15 mouse cellular contexts compared by ENCODE assay signal in the genomic region with DNA sequence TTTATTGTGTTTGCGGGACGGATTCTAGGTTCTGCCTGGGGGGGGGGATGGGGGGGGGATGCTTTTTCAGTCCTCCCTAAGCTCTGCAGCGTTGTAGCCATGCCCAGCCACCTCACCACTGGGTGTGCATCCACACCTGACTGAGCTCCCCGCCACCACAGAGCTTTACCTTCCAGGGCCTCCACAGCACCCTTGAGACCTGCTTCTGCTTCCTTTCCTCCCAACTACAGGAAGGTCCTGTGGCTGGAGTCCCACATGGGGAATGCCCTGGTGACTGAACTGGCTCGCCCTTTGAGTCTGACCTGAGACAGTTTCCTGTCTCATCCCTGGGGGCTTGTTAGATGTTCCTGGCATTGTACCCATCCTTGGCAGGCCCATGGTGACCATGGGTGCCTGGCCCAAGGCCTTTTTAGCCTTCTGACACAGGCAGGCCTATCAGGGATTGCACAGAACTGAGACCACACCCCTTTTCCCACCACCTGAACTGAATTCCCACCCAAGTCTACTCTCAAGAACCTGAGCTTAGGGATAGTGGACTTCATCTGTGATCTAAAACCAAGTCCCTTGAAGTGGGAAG. TPM values are rescaled to one million over a fixed set of nuclear protein-coding genes. Genes with fewer than 3 reads are reported as not detected.
DNase-seq lines count a peak whose midpoint lies in the region; ATAC-seq and TF ChIP-seq lines count a peak whose summit lies in the region.
"Had no signal": no experiment of that assay in that cellular context is flagged by ENCODE, and none has a peak within 500 bp of the region (broad histone marks: within the 10 kb centered on the region; RNA-seq: fewer than 3 reads in every experiment).

No protein-coding gene starts in this region.

- H3K4me2 ChIP-seq in forebrain, embryonic 13.5 days: peak overlapping the region; percentile 10; the same call in 1 of the 2 replicates
- H3K4me2 ChIP-seq in forebrain, postnatal 0 days (ENCODE audit: low read depth): no peak overlapping the region

- H3K27ac ChIP-seq in forebrain, embryonic 13.5 days: no peak overlapping the region
- no peak overlapping the region for H3K27ac ChIP-seq in forebrain, postnatal 0 days (ENCODE audit: low read depth, low read length)
- peak overlapping the region; percentile 96 for H3K27ac ChIP-seq in spleen, adult 2 months (ENCODE audit: insufficient read depth, low read length)
- 0 out of 2 replicates have a peak overlapping the region, but pooled peaks have one; percentile 11 for H3K27ac ChIP-seq in limb, embryonic 10.5 days
- no peak overlapping the region for H3K27ac ChIP-seq in small intestine, adult 2 months (ENCODE audit: insufficient read depth, low read depth, low read length)
- no peak overlapping the region for H3K27ac ChIP-seq in heart, adult 2 months
- H3K27ac ChIP-seq: gastrocnemius, adult 2 months; heart, embryonic 13.5 days; intestine, embryonic 15.5 days; limb, embryonic 13.5 days had no signal

- H3K79me2 ChIP-seq in heart, adult 2 months (replicated peaks; ENCODE audit: control insufficient read depth, insufficient read depth, low read length): no peaks in the 10 kb centered on the region

- no peak for TF ChIP-seq EP300 in heart, adult 2 months (IDR thresholded peaks at IDR 0.05; ENCODE audit: insufficient read depth, low read depth, low read length)

- DNase-seq in forebrain, postnatal 0 days: no peak
- DNase-seq in spleen, adult 2 months (ENCODE audit: low read depth in 1 of 2, low spot score in 2 of 2): peak in 1 of 2 experiments; percentile 63
- DNase-seq in spleen, postnatal 14 days (ENCODE audit: low spot score in 2 of 2): no peak
- DNase-seq in limb, embryonic 10.5 days (ENCODE audit: low spot score): no peak
- no peak for DNase-seq in embryo, embryonic 10.5 days (ENCODE audit: low spot score)
- DNase-seq in heart, adult 2 months: no peak
- DNase-seq: gastrocnemius, adult 2 months; thymus, postnatal 25 days had no signal

- H3K27me3 ChIP-seq in forebrain, embryonic 13.5 days: no peaks in the 10 kb centered on the region
- no peaks in the 10 kb centered on the region for H3K27me3 ChIP-seq in forebrain, postnatal 0 days (ENCODE audit: insufficient read depth, low read length)
- H3K27me3 ChIP-seq in spleen, adult 2 months (ENCODE audit: control insufficient read depth, insufficient read depth, low read length): no peaks in the 10 kb centered on the region
- H3K27me3 ChIP-seq in limb, embryonic 10.5 days (ENCODE audit: low read depth, poor library complexity, severe bottlenecking): no peaks in the 10 kb centered on the region
- no peaks in the 10 kb centered on the region for H3K27me3 ChIP-seq in small intestine, adult 2 months (ENCODE audit: control insufficient read depth, insufficient read depth, low read length)
- H3K27me3 ChIP-seq in heart, adult 2 months (ENCODE audit: control insufficient read depth, insufficient read depth, low read length): no peaks in the 10 kb centered on the region
- H3K27me3 ChIP-seq: heart, embryonic 13.5 days; intestine, embryonic 15.5 days; limb, embryonic 13.5 days had no signal

- TF ChIP-seq POLR2A in spleen, adult 2 months (IDR thresholded peaks at IDR 0.05; ENCODE audit: low read depth, low read length): no peak
- no peak for TF ChIP-seq POLR2A in small intestine, adult 2 months (IDR thresholded peaks at IDR 0.05; ENCODE audit: low read depth, low read length)
- TF ChIP-seq POLR2A in heart, adult 2 months (IDR thresholded peaks at IDR 0.05; ENCODE audit: insufficient read depth, low read depth, low read length): no peak

- ATAC-seq in forebrain, embryonic 13.5 days: no peak
- no peak for ATAC-seq in forebrain, postnatal 0 days
- ATAC-seq: intestine, embryonic 15.5 days had no signal

- intact Hi-C loops in heart, adult 2 months (cut with DNase I): no loop called here

- WGBS in forebrain, embryonic 13.5 days: 87% methylated on average over 5 of the region's 5 CpGs
- WGBS in forebrain, postnatal 0 days: 90% methylated on average over 5 of the region's 5 CpGs
- 28% methylated on average over 5 of the region's 5 CpGs for WGBS in spleen, adult 2 months
- WGBS in limb, embryonic 10.5 days: 91% methylated on average over 5 of the region's 5 CpGs
- 82% methylated on average over 5 of the region's 5 CpGs for WGBS in small intestine, adult 2 months
- 66% methylated on average over 5 of the region's 5 CpGs for WGBS in heart, adult 2 months

- H3K36me3 ChIP-seq in forebrain, embryonic 13.5 days (ENCODE audit: poor library complexity, severe bottlenecking): peaks cover 13% of the 10 kb centered on the region; the same call in 1 of the 2 replicates
- 0 out of 2 replicates have a peak, but pooled peaks cover 6% of the 10 kb centered on the region for H3K36me3 ChIP-seq in forebrain, postnatal 0 days (ENCODE audit: insufficient read depth)
- H3K36me3 ChIP-seq in spleen, adult 2 months (ENCODE audit: control insufficient read depth, insufficient read depth, low read length): peaks cover 4% of the 10 kb centered on the region
- peaks cover 16% of the 10 kb centered on the region for H3K36me3 ChIP-seq in limb, embryonic 10.5 days
- H3K36me3 ChIP-seq in small intestine, adult 2 months (ENCODE audit: control insufficient read depth, insufficient read depth, low read length): peaks cover 33% of the 10 kb centered on the region
- H3K36me3 ChIP-seq in heart, adult 2 months (ENCODE audit: control insufficient read depth, insufficient read depth, low read length): no peaks in the 10 kb centered on the region
- H3K36me3 ChIP-seq: heart, embryonic 13.5 days; intestine, embryonic 15.5 days had no signal

- H3K9me3 ChIP-seq in forebrain, embryonic 13.5 days (replicated peaks): no peaks in the 10 kb centered on the region
- no peaks in the 10 kb centered on the region for H3K9me3 ChIP-seq in forebrain, postnatal 0 days (ENCODE audit: low read length)
- H3K9me3 ChIP-seq in limb, embryonic 10.5 days (replicated peaks): no peaks in the 10 kb centered on the region
- H3K9me3 ChIP-seq: heart, embryonic 13.5 days; intestine, embryonic 15.5 days; limb, embryonic 13.5 days had no signal

- H3K9ac ChIP-seq in forebrain, embryonic 13.5 days: no peak overlapping the region
- no peak overlapping the region for H3K9ac ChIP-seq in forebrain, postnatal 0 days
- H3K9ac ChIP-seq in heart, adult 2 months (ENCODE audit: low read depth, low read length): no peak overlapping the region
- H3K9ac ChIP-seq: heart, embryonic 13.5 days; intestine, embryonic 15.5 days had no signal

- H3K4me1 ChIP-seq in forebrain, embryonic 13.5 days: peaks cover 78% of the 10 kb centered on the region
- peaks cover 27% of the 10 kb centered on the region for H3K4me1 ChIP-seq in forebrain, postnatal 0 days (ENCODE audit: insufficient read depth)
- peaks cover 62% of the 10 kb centered on the region for H3K4me1 ChIP-seq in spleen, adult 2 months (ENCODE audit: control insufficient read depth, insufficient read depth, insufficient read length)
- H3K4me1 ChIP-seq in limb, embryonic 10.5 days: peaks cover 66% of the 10 kb centered on the region
- peaks cover 48% of the 10 kb centered on the region for H3K4me1 ChIP-seq in small intestine, adult 2 months (ENCODE audit: control insufficient read depth, insufficient read depth, insufficient read length, low read length)
- H3K4me1 ChIP-seq in heart, adult 2 months (ENCODE audit: control insufficient read depth, insufficient read depth, low read length): peaks cover 9% of the 10 kb centered on the region; the same call in 1 of the 2 replicates

- no peak overlapping the region for H3K4me3 ChIP-seq in forebrain, embryonic 13.5 days
- no peak overlapping the region for H3K4me3 ChIP-seq in forebrain, postnatal 0 days (ENCODE audit: low read depth, low read length)
- H3K4me3 ChIP-seq in spleen, adult 2 months (ENCODE audit: extremely low read depth, insufficient read depth, insufficient read length): peak overlapping the region; percentile 91; the same call in 1 of the 2 replicates
- no peak overlapping the region for H3K4me3 ChIP-seq in limb, embryonic 10.5 days
- peak overlapping the region; percentile 2; the same call in 1 of the 2 replicates for H3K4me3 ChIP-seq in small intestine, adult 2 months (ENCODE audit: low read depth, low read length)
- no peak overlapping the region for H3K4me3 ChIP-seq in heart, adult 2 months
- H3K4me3 ChIP-seq: gastrocnemius, adult 2 months; heart, embryonic 13.5 days; intestine, embryonic 15.5 days had no signal

- no peak for TF ChIP-seq CTCF in forebrain, postnatal 0 days (IDR thresholded peaks at IDR 0.05; ENCODE audit: low read depth)
- TF ChIP-seq CTCF in spleen, adult 2 months (IDR thresholded peaks at IDR 0.05; ENCODE audit: extremely low read depth, insufficient read depth, insufficient read length, insufficient replicate concordance): no peak
- no peak for TF ChIP-seq CTCF in small intestine, adult 2 months (IDR thresholded peaks at IDR 0.05; ENCODE audit: extremely low read depth, insufficient read length, insufficient replicate concordance, low read depth, low read length)
- TF ChIP-seq CTCF in heart, adult 2 months (IDR thresholded peaks at IDR 0.05): no peak

RNA-seq across cellular contexts. Expression of gene Sema4b, which starts 14.4 kb away (rescaled TPM):
- polyA plus RNA-seq in forebrain, embryonic 13.5 days (2015; fragmentation: Nextera tagmentation; extraction: Ambion mirVana): 20.7 and 22.3 TPM in 2 replicates
- 24.5 and 35.6 TPM in 2 replicates for total RNA-seq in forebrain, postnatal 0 days (2014; rRNA removed)
- polyA plus RNA-seq in forebrain, postnatal 0 days (2015; fragmentation: Nextera tagmentation; extraction: Ambion mirVana): 17.0 and 22.4 TPM in 2 replicates
- polyA plus RNA-seq in spleen, adult 2 months (2012; rRNA removed): 69.5 and 81.3 TPM in 2 replicates
- polyA plus RNA-seq in limb, embryonic 10.5 days (2016; fragmentation: Nextera tagmentation; extraction: Ambion mirVana): 8.1 and 9.9 TPM in 2 replicates
- polyA plus RNA-seq in small intestine, adult 2 months (2012; rRNA removed): 47.9 and 84.4 TPM in 2 replicates
- total RNA-seq in heart, adult 2 months (2021): 10 to 100 TPM; 10.5 to 11.4 TPM
- polyA plus RNA-seq in heart, adult 2 months (2012; rRNA removed): 10.5 and 12.3 TPM in 2 replicates

RNA-seq across cellular contexts. Expression of gene Cib1, which starts 31.6 kb away (rescaled TPM):
- 34.4 and 37.8 TPM in 2 replicates for polyA plus RNA-seq in forebrain, embryonic 13.5 days (2015; fragmentation: Nextera tagmentation; extraction: Ambion mirVana)
- 11.3 and 16.4 TPM in 2 replicates for total RNA-seq in forebrain, postnatal 0 days (2014; rRNA removed)
- polyA plus RNA-seq in forebrain, postnatal 0 days (2015; fragmentation: Nextera tagmentation; extraction: Ambion mirVana): 29.0 and 29.3 TPM in 2 replicates
- polyA plus RNA-seq in spleen, adult 2 months (2012; rRNA removed): 117 and 118 TPM in 2 replicates
- 68.6 and 75.3 TPM in 2 replicates for polyA plus RNA-seq in limb, embryonic 10.5 days (2016; fragmentation: Nextera tagmentation; extraction: Ambion mirVana)
- 318 and 530 TPM in 2 replicates for polyA plus RNA-seq in small intestine, adult 2 months (2012; rRNA removed)
- 10 to 100 TPM; 14.1 to 16.1 TPM for total RNA-seq in heart, adult 2 months (2021)
- 35.1 and 38.4 TPM in 2 replicates for polyA plus RNA-seq in heart, adult 2 months (2012; rRNA removed)

RNA-seq across cellular contexts. Expression of gene Gdpgp1, which starts 31.6 kb away (rescaled TPM):
- polyA plus RNA-seq in forebrain, embryonic 13.5 days (2015; fragmentation: Nextera tagmentation; extraction: Ambion mirVana): 3.3 and 3.8 TPM in 2 replicates
- 4.1 and 5.8 TPM in 2 replicates for total RNA-seq in forebrain, postnatal 0 days (2014; rRNA removed)
- polyA plus RNA-seq in forebrain, postnatal 0 days (2015; fragmentation: Nextera tagmentation; extraction: Ambion mirVana): 1.3 and 2.6 TPM in 2 replicates
- polyA plus RNA-seq in spleen, adult 2 months (2012; rRNA removed): 3.0 and 3.7 TPM in 2 replicates
- 7.2 and 7.5 TPM in 2 replicates for polyA plus RNA-seq in limb, embryonic 10.5 days (2016; fragmentation: Nextera tagmentation; extraction: Ambion mirVana)
- 2.3 and 3.2 TPM in 2 replicates for polyA plus RNA-seq in small intestine, adult 2 months (2012; rRNA removed)
- total RNA-seq in heart, adult 2 months (2021): 1 to 10 TPM; 1.5 to 2.2 TPM
- 1.4 and 1.5 TPM in 2 replicates for polyA plus RNA-seq in heart, adult 2 months (2012; rRNA removed)

RNA-seq across cellular contexts. Expression of gene Ttll13, which starts 45.1 kb away (rescaled TPM):
- polyA plus RNA-seq in forebrain, embryonic 13.5 days (2015; fragmentation: Nextera tagmentation; extraction: Ambion mirVana): 0.97 and 1.8 TPM in 2 replicates
- 0.48 and 2.0 TPM in 2 replicates for total RNA-seq in forebrain, postnatal 0 days (2014; rRNA removed)
- 1.4 and 1.5 TPM in 2 replicates for polyA plus RNA-seq in forebrain, postnatal 0 days (2015; fragmentation: Nextera tagmentation; extraction: Ambion mirVana)
- 0.25 and 0.31 TPM in 2 replicates for polyA plus RNA-seq in spleen, adult 2 months (2012; rRNA removed)
- 0.50 and 0.61 TPM in 2 replicates for polyA plus RNA-seq in limb, embryonic 10.5 days (2016; fragmentation: Nextera tagmentation; extraction: Ambion mirVana)
- 0.05 and 0.08 TPM in 2 replicates for polyA plus RNA-seq in small intestine, adult 2 months (2012; rRNA removed)
- under 1 TPM; 0.23 to 0.39 TPM for total RNA-seq in heart, adult 2 months (2021)
- 0.20 and 0.23 TPM in 2 replicates for polyA plus RNA-seq in heart, adult 2 months (2012; rRNA removed)
- total RNA-seq: common myeloid progenitor, adult 5-6 weeks; megakaryocyte progenitor cell, adult 5-6 weeks had no signal

RNA-seq across cellular contexts. Expression of gene Ngrn, which starts 60.0 kb away (rescaled TPM):
- polyA plus RNA-seq in forebrain, embryonic 13.5 days (2015; fragmentation: Nextera tagmentation; extraction: Ambion mirVana): 56.3 and 57.7 TPM in 2 replicates
- total RNA-seq in forebrain, postnatal 0 days (2014; rRNA removed): 67.2 and 74.9 TPM in 2 replicates
- polyA plus RNA-seq in forebrain, postnatal 0 days (2015; fragmentation: Nextera tagmentation; extraction: Ambion mirVana): 71.4 and 72.0 TPM in 2 replicates
- 14.9 and 21.5 TPM in 2 replicates for polyA plus RNA-seq in spleen, adult 2 months (2012; rRNA removed)
- polyA plus RNA-seq in limb, embryonic 10.5 days (2016; fragmentation: Nextera tagmentation; extraction: Ambion mirVana): 42.5 and 45.7 TPM in 2 replicates
- 8.9 and 12.3 TPM in 2 replicates for polyA plus RNA-seq in small intestine, adult 2 months (2012; rRNA removed)
- total RNA-seq in heart, adult 2 months (2021): 10 to 100 TPM; 22.9 to 27.2 TPM
- polyA plus RNA-seq in heart, adult 2 months (2012; rRNA removed): 16.8 and 26.2 TPM in 2 replicates

Comparison
In these comparisons a context has a peak if more than half of its experiments do, and no peak if none do; other contexts are left out.
1. H3K27ac ChIP-seq: peak in spleen, adult 2 months (single experiment) and limb, embryonic 10.5 days (single experiment); none in forebrain, embryonic 13.5 days (single experiment), forebrain, postnatal 0 days (single experiment), small intestine, adult 2 months (single experiment) and heart, adult 2 months (single experiment).
2. H3K4me3 ChIP-seq: peak in spleen, adult 2 months (single experiment) and small intestine, adult 2 months (single experiment); none in forebrain, embryonic 13.5 days (single experiment), forebrain, postnatal 0 days (single experiment), limb, embryonic 10.5 days (single experiment) and heart, adult 2 months (single experiment).